Mouse (Mus musculus) MEL (cell line): ENCODE results near the gene Rtn3.

Source experiments
- CTCF ChIP-seq, 3 experiments: IDR thresholded peaks in 2 of 3; conservative IDR thresholded peaks in 1 of 3; 2 replicates each; pipeline ENCODE4 v1.5.1; 2011 to 2012; ENCODE audit warnings: low read length in 3 of 3, low read depth in 2 of 3, mild to moderate bottlenecking in 2 of 3, improper control_type of control experiment in 1 of 3, inconsistent platforms in 1 of 3, mixed read lengths in 1 of 3, moderate library complexity in 1 of 3; ENCODE audit not compliant: control insufficient read depth in 1 of 3, insufficient read depth in 1 of 3, poor library complexity in 1 of 3, severe bottlenecking in 1 of 3
- E2F4 ChIP-seq: IDR thresholded peaks from 2 replicates; pipeline ENCODE4 v1.6.1; 2011; ENCODE audit warnings: low read depth, low read length, improper control_type of control experiment, borderline replicate concordance
- ELF1 ChIP-seq: IDR thresholded peaks from 2 replicates; pipeline ENCODE4 v1.6.1; 2014; ENCODE audit warnings: low read depth, mild to moderate bottlenecking, inconsistent platforms, low read length, improper control_type of control experiment, moderate library complexity
- MAX ChIP-seq: IDR thresholded peaks from 2 replicates; pipeline ENCODE4 v1.6.1; 2011; ENCODE audit warnings: low read length, improper control_type of control experiment
- NRF1 ChIP-seq: IDR thresholded peaks from 2 replicates; pipeline ENCODE4 v1.6.1; 2014; ENCODE audit warnings: low read depth, mild to moderate bottlenecking, inconsistent platforms, low read length, improper control_type of control experiment, moderate library complexity; ENCODE audit not compliant: poor library complexity, insufficient read depth, severe bottlenecking
- USF1 ChIP-seq: IDR thresholded peaks from 2 replicates; pipeline ENCODE4 v1.6.1; 2014; ENCODE audit warnings: low read depth, mild to moderate bottlenecking, inconsistent platforms, low read length, improper control_type of control experiment, moderate library complexity
- ZKSCAN1 ChIP-seq: IDR thresholded peaks from 2 replicates; pipeline ENCODE4 v1.6.1; 2012; ENCODE audit warnings: low read depth, mild to moderate bottlenecking, inconsistent platforms, low read length, improper control_type of control experiment, moderate library complexity

GRCm38 (mm10) chr19:7522856-7523255, 39.8 kb upstream of the Rtn3 start:
- TF ChIP-seq MAX (no peak), ELF1 (no peak), ZKSCAN1 (no peak), NRF1 (no peak), E2F4 (no peak), USF1 (no peak), CTCF (IDR thresholded peaks at IDR 0.05 in 2 of 3, conservative IDR thresholded peaks at IDR 0.05 in 1 of 3; ENCODE audit: control insufficient read depth in 1 of 3, insufficient read depth in 1 of 3, low read depth in 2 of 3, low read length in 3 of 3, poor library complexity in 1 of 3, severe bottlenecking in 1 of 3) (no peak)
